Mouse (Mus musculus) heart, embryonic 10.5 days (tissue): ENCODE data around the gene Ceacam2. TPM values are rescaled to one million over a fixed set of nuclear protein-coding genes. Genes with fewer than 3 reads are reported as not detected.
A peak's percentile ranks its signal among the peaks of the same experiment; 100 is the strongest.
"Not testable (repeated sequence)": the region's sequence is repeated elsewhere in the genome, so short reads cannot be mapped to it uniquely, and the experiment has no call there.

Experiments
- DNase-seq: peaks from one replicate; pipeline ENCODE4 v3.0.0-alpha.2; 2017; ENCODE audit warnings: low spot score
- H3K27ac ChIP-seq: fragments of 300-500 bp; sonication (generic); 2 replicates; pipeline ENCODE4 v1.5.1; 2016; ENCODE audit warnings: mild to moderate bottlenecking
- H3K27me3 ChIP-seq: fragments of 300-500 bp; sonication (generic); 2 replicates; pipeline ENCODE4 v1.6.1; 2016; ENCODE audit warnings: mild to moderate bottlenecking; ENCODE audit not compliant: poor library complexity, insufficient read depth, severe bottlenecking
- H3K36me3 ChIP-seq: fragments of 300-500 bp; sonication (generic); 2 replicates; pipeline ENCODE4 v1.6.1; 2016; ENCODE audit warnings: mild to moderate bottlenecking, moderate library complexity
- H3K4me1 ChIP-seq: fragments of 300-500 bp; sonication (generic); 2 replicates; pipeline ENCODE4 v1.6.1; 2016; ENCODE audit warnings: mild to moderate bottlenecking
- H3K4me3 ChIP-seq: fragments of 300-500 bp; sonication (generic); 2 replicates; pipeline ENCODE4 v1.5.1; 2016; ENCODE audit warnings: mild to moderate bottlenecking, moderate library complexity
- H3K9me3 ChIP-seq: fragments of 300-500 bp; sonication (generic); 2 replicates; pipeline ENCODE4 v1.6.1; 2016; ENCODE audit warnings: mild to moderate bottlenecking, moderate library complexity
- WGBS: fragments of 180-500 bp; shearing (Covaris S2); methylation state at CpG from one replicate; pipeline ENCODE4 v1.1.7; 2016; 5-methylcytosine and 5-hydroxymethylcytosine counted together
- polyA plus RNA-seq: library from polyadenylated mRNA; unstranded; fragments of >200 nt; fragmentation: Nextera tagmentation; extraction: Ambion mirVana; gene quantifications from 2 replicates; pipeline ENCODE4 v1.2.1, GENCODE M21; 2016

The Ceacam2 gene
- not detected in 2 replicates for polyA plus RNA-seq

GRCm38 (mm10) chr7:25539376-25539907 lies at the start of gene Ceacam2:
Gene Ceacam2 (minus strand): TSS chr7:25539857.
- H3K27ac ChIP-seq, H3K9me3 ChIP-seq, H3K4me1 ChIP-seq, H3K27me3 ChIP-seq, H3K36me3 ChIP-seq, DNase-seq, H3K4me3 ChIP-seq: not testable (repeated sequence)
- 55% methylated on average over 3 of the region's 3 CpGs for WGBS

GRCm38 (mm10) chr7:25585351-25586204 lies 45.9 kb upstream of the Ceacam2 start:
- DNase-seq, result peak; percentile 51
- Histone ChIP-seq H3K4me3 (no peak overlapping the region), H3K36me3 (no peaks in the 10 kb centered on the region), H3K9me3 (no peaks in the 10 kb centered on the region), H3K27ac (no peak overlapping the region), H3K4me1 (no peaks in the 10 kb centered on the region), H3K27me3 (no peaks in the 10 kb centered on the region)
- 73% methylated on average over 9 of the region's 9 CpGs for WGBS

- Histone ChIP-seq H3K4me3 (no peak overlapping the region), H3K9me3 (no peaks in the 10 kb centered on the region), H3K27me3 (no peaks in the 10 kb centered on the region), H3K36me3 (no peaks in the 10 kb centered on the region), H3K27ac (no peak overlapping the region), H3K4me1 (no peaks in the 10 kb centered on the region)
- DNase-seq, result no peak
- 80% methylated on average over 5 of the region's 5 CpGs for WGBS
These were observed 45.0 kb upstream of the Ceacam2 start for GRCm38 (mm10) chr7:25584651-25585050.

DNA sequence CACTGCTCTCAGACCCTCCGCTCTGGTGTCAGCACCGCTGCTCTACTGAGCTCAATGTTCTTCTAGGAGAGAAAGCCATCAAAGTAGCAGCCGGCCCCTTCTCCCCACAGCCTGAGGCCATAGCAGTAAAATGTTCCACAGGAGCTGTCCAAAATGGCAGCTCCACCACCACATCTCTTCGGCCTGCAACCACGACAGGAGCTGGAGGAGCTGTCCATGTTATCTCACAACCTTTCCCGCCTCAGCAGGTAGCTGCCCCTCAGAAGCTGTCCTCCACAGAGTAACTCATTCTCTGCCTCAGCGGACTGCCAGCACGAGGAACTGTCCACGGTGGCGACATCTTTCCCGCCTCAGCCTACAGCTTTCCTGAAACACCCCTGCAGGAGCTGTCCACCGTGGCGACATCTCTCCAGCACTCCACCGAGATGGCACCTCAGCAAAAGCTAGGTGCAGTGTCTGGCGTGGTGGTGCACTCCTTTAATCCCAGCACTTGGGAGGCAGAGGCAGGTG lies 42.7 kb upstream of the Ceacam2 start:
- Histone ChIP-seq H3K4me1 (no peaks in the 10 kb centered on the region), H3K36me3 (no peaks in the 10 kb centered on the region), H3K9me3 (no peaks in the 10 kb centered on the region), H3K4me3 (no peak overlapping the region), H3K27ac (no peak overlapping the region), H3K27me3 (no peaks in the 10 kb centered on the region)
- DNase-seq, result no peak
- 72% methylated on average over 15 of the region's 15 CpGs for WGBS

GRCm38 (mm10) chr7:25579441-25579840 lies 39.8 kb upstream of the Ceacam2 start:
- DNase-seq, result no peak
- no peaks in the 10 kb centered on the region for H3K9me3 ChIP-seq
- WGBS, result 79% methylated on average over 10 of the region's 10 CpGs
- H3K4me1 ChIP-seq, result 0 out of 2 replicates have a peak, but pooled peaks cover 3% of the 10 kb centered on the region
- 0 out of 2 replicates have a peak, but pooled peaks cover 5% of the 10 kb centered on the region for H3K27me3 ChIP-seq
- no peaks in the 10 kb centered on the region for H3K36me3 ChIP-seq
- H3K27ac ChIP-seq, result no peak overlapping the region
- no peak overlapping the region for H3K4me3 ChIP-seq

- not testable (repeated sequence) for H3K27ac ChIP-seq, H3K4me3 ChIP-seq, H3K27me3 ChIP-seq, H3K4me1 ChIP-seq, H3K9me3 ChIP-seq, DNase-seq, H3K36me3 ChIP-seq
- WGBS, result 74% methylated on average over 14 of the region's 14 CpGs
These were observed 37.3 kb upstream of the Ceacam2 start for GRCm38 (mm10) chr7:25576793-25577437.

- not testable (repeated sequence) for H3K9me3 ChIP-seq, H3K4me3 ChIP-seq, H3K4me1 ChIP-seq, H3K36me3 ChIP-seq, H3K27me3 ChIP-seq, DNase-seq, H3K27ac ChIP-seq
- WGBS, result 31% methylated on average over 6 of the region's 6 CpGs
These were observed 36.7 kb upstream of the Ceacam2 start for GRCm38 (mm10) chr7:25576308-25576707.

GRCm38 (mm10) chr7:25575870-25576269 lies 36.2 kb upstream of the Ceacam2 start:
- no peak for DNase-seq
- Histone ChIP-seq H3K9me3 (no peaks in the 10 kb centered on the region), H3K4me1 (0 out of 2 replicates have a peak, but pooled peaks cover 3% of the 10 kb centered on the region), H3K27me3 (0 out of 2 replicates have a peak, but pooled peaks cover 5% of the 10 kb centered on the region), H3K27ac (no peak overlapping the region), H3K36me3 (no peaks in the 10 kb centered on the region), H3K4me3 (no peak overlapping the region)
- 12% methylated on average over 8 of the region's 8 CpGs for WGBS

GRCm38 (mm10) chr7:25575105-25575504 lies 35.4 kb upstream of the Ceacam2 start:
- 0 out of 2 replicates have a peak, but pooled peaks cover 3% of the 10 kb centered on the region for H3K4me1 ChIP-seq
- no peak overlapping the region for H3K4me3 ChIP-seq
- DNase-seq, result no peak
- no peak overlapping the region for H3K27ac ChIP-seq
- H3K9me3 ChIP-seq, result no peaks in the 10 kb centered on the region
- no peaks in the 10 kb centered on the region for H3K36me3 ChIP-seq
- 0 out of 2 replicates have a peak, but pooled peaks cover 5% of the 10 kb centered on the region for H3K27me3 ChIP-seq
- 74% methylated on average over 5 of the region's 5 CpGs for WGBS

DNA sequence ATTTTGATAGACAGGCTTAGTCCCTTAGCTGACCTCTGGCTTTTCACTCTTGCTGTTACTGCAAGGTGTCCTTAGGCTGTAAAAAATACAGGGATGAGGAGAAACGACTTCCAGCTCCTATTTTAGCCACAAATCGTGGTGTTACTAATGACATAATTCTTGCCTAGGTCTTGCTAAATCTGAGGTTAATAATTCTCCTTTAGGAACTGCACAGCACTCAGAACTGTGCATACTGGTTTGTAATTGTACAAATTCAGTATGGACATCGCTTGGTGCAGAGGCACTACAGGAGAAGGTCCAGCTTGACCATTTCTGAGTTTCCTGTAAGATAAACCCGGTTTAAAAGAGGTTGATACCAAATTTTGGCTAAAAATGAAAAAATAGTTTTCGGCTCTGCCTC lies 34.1 kb upstream of the Ceacam2 start:
- H3K4me3 ChIP-seq, H3K9me3 ChIP-seq, H3K27ac ChIP-seq, H3K4me1 ChIP-seq, DNase-seq, H3K27me3 ChIP-seq, H3K36me3 ChIP-seq: not testable (repeated sequence)
- WGBS, result 70% methylated on average over 5 of the region's 5 CpGs

DNA sequence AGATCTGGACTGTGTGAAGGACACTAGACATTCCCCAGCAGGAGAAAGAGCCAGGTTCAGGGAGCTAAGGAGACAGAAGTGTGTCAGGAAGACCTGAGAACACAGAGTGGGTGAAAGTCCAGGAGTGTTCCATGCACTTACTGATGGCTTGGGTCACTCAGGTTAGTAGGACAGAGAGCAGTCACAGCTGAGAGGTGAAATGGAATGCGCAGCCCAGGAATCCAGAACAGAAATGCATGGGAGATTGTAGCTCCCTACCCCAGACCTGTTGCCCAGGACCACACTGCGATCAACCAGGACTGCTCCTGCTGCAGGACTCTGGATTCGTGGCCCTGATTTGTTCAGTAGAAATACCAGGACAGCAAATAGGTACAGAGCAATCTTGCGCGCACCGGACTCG lies 29.1 kb upstream of the Ceacam2 start:
- Histone ChIP-seq H3K27me3 (no peaks in the 10 kb centered on the region), H3K4me1 (no peaks in the 10 kb centered on the region), H3K27ac (no peak overlapping the region), H3K9me3 (peaks cover 4% of the 10 kb centered on the region; the same call in 1 of the 2 replicates), H3K4me3 (no peak overlapping the region), H3K36me3 (no peaks in the 10 kb centered on the region)
- WGBS, result 94% methylated on average over 7 of the region's 7 CpGs
- no peak for DNase-seq

GRCm38 (mm10) chr7:25541464-25541863 lies 1.8 kb upstream of the Ceacam2 start:
- H3K27ac ChIP-seq, H3K27me3 ChIP-seq, H3K4me1 ChIP-seq, H3K9me3 ChIP-seq, H3K4me3 ChIP-seq, H3K36me3 ChIP-seq, DNase-seq: not testable (repeated sequence)
- 68% methylated on average over 8 of the region's 8 CpGs for WGBS

DNA sequence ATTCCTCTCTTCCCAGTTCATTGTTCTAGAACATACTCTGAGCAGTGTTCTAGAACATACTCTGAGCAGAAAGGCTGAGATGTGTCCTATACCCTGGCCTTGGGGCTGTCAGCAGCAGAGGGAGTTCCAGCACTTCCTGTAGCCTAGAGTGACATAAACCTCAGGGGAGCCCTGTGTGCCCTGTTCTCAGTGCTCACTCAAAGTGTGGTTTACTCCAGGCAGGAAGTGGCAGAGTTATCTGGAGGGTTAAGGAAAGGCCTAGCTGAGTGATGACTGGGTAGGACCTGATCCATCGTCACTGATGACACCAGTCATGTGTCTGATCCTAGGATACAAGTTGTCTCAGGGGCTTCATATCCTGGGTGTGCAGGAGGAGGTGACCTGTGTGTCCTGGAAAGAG lies 297 bp upstream of the Ceacam2 start:
- DNase-seq, H3K27ac ChIP-seq, H3K4me3 ChIP-seq, H3K9me3 ChIP-seq, H3K36me3 ChIP-seq, H3K4me1 ChIP-seq, H3K27me3 ChIP-seq: not testable (repeated sequence)
- 83% methylated on average over 1 of the region's 1 CpGs for WGBS
